Mouse (Mus musculus) cerebellum, adult 9-11 months (tissue): Measurements from ENCODE around the gene Gm5767.
A peak's percentile ranks its signal among the peaks of the same experiment; 100 is the strongest.

ENCODE experiments used
- DNase-seq: peaks from one replicate; pipeline ENCODE4 v3.0.0; 2022

Gm5767 gene

DNA sequence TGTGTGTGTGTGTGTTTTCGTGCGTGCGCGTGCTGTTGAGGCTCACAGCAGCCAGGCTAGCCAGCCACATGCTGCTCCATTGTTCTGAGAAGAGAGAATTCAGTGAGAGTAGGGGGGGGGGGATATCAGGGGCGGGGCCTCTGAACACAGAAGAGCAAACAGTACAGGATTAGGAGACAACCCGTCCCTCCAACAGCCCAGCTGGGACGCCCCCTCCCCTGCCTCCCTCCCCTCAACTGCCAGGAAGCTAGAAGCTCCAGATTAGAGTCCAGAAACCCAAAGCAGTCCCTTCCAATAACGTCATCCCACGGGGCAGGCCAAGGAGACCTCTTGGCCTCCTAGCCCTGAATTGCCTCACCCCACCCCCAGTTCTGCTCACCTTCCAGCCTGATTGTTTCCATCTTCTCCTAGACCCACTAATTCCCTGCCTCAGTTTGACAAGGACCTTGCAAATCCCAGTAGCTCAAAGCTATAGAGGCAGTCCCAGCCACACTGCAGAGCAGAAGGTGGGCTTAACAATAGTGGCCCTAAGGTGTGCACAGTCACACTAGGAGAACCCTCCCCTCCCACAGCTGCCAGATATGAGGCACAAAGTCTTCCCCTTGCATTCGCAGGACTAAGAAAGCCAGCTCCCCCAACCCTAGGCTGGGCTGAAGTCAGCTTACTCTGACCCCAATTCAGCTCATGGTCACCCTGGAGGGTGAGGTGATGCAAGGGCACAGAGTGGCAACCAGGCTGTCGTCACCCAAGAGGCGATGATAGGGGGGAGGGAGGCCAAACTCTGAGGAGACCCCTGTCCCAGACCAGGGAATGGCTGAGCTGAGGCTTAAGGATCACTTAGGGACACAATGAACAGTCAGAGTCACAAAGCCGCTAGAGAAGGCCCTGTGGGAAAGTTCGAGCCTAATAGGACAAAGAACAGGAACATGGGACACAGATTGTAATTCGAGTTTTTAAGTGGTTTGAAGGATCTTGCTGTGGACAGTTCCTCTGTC is 10.2 kb upstream of the Gm5767 start:
- no peak for DNase-seq

DNA sequence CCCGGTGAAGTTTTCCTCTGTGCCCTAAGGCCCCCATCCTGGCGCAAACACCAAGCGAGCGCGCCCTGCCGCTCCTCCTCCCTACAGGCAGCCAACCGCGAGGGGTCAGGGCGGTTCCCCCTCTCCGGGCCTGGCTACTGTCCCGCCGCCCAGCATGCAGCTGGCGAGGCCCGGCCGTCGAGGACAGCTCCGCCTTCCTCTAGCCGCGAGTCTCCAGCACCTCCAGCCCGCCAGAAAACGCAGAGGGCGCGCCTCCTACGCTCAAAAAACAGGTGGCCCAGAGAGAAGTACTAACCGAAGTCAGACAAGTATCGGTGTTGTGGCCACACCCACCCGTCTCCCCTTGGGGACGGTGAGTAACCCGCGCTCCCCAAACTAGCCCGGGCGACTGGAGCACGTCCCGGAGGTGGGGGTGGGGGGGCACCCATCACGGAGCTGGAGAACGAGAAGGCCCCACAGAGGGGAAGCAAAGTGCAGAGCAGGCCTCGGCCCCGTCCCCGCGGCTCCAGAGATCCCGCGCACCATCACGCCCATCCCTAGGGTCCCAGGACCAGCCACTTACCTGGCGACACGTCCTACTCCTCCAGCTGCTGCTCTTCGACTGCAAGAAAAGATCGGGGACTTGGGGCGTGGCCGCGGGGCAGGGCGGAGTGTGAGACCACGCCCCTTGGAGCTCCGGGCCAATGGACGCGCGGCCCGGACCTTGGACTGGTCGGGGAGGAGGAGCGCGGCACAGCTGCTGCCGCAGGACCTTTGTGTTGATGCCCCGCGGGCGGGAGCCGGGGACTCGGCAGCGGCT is 8.8 kb upstream of the Gm5767 start, which contains the start of gene Carhsp1:
Carhsp1 (minus strand) TSS at position 605 of the 799 bp plus-strand sequence.
- DNase-seq, result peak; percentile 70

DNA sequence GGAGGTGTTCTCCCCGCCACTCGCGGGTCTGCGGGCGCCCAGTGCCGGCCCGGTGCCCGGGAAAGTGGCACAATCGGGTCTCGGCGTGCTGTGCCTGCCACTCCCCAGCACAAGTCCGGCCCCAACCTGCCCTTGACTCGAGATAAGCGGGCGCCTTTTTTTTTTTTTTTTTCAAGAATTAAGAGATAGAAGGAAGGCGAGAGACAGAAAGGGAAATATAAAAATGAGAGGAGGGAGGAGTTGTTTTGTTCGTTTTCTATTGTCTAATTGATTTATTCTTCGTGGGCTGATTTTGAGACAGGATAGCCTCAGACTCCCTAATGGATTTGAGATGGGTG is 8.3 kb upstream of the Gm5767 start:
- no peak for DNase-seq

DNA sequence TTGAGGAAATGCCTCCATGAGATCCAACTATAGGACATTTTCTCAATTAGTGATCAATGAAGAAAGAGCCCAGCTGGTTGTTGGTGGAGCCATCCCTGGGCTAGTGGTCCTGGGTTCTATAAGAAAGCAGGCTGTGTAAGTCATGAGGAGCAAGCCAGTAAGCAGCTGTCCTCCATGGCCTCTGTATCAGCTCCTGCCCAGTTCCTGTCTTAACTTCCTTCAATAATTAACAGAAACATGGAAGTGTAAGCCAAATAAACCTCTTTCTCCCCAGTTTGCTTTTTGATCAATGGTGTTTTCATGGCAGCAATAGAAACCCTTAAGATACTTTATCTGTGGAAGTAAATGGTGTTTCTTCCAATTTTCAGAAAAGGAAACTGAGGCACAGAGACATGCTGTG is 7.8 kb upstream of the Gm5767 start:
- DNase-seq, result no peak

DNA sequence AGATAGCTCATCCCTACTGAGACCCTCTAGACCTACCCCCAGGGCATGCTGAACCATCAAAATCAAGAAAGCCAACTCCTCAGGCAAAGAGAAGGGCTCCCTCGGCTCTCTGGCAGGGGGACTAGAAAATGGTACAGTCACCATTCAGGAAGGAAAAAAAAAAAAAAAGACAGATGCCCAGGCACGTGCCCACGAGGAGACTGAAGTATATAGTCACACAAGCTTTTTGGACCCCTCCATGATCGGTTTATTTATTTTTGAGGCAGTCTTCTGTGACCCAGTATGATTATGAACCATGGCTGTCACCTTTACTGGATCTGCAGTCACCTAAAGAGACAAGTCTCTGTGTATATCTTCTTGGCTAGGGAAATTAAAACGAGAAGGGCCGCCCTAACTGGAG is 7.2 kb upstream of the Gm5767 start:
- DNase-seq, result no peak

DNA sequence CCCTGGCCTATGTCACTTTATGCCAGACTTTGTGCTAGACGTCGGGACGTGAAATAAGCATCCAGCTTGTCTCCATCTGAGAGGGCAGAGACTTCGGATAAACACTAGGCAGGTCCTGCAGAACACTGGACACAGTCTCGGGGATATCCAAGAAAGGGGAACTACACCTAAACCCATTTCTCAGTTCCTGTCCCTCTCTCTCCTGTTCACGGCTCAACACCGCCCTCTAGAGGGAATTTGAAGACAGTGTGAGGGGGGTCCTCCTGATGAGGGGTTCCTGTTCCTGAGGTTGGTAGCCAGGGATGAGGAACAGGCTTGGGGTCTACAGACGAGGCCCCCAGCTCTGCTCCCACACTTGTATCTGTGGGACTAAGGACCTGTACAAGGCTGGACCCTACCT is 6.4 kb upstream of the Gm5767 start:
- no peak for DNase-seq

DNA sequence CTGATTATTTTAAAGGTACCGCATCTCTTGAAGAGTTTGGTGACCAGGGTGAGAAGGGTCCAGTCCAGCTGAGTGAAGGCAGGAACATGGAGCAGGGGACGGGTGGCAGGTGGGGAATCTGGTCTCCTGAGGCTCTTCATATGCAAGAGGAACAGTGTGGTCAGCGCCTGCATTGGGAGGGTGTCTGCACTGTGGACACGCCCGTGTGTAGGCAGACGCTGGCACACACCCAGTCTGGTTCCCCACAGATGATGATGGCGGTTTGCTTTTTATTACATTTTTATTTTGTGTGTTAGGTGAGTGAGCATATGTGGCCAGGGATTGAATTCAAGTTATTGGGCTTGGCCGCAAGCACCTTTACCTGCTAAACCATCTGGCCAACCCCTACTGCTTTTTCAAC is 5.0 kb upstream of the Gm5767 start:
- DNase-seq, result no peak

DNA sequence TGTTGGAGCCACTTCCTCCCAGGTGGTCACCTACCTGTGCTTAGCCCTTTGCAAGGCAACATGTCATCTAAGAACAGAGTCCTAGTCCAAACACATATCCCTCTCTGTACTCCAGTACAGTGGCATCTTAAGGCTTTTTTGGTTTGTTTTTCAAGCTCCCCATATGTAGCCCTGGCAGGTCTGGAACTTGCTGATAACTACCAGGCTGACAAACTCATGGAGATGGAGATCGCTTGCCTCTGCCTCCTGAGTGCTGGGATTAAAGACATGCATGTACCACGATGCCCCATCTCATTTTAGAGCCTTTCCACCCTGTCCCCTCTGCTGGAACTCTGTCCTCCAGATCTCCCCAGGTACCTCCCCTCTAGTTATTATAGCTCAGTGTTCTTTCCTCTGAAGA is 4.3 kb upstream of the Gm5767 start:
- DNase-seq, result no peak

DNA sequence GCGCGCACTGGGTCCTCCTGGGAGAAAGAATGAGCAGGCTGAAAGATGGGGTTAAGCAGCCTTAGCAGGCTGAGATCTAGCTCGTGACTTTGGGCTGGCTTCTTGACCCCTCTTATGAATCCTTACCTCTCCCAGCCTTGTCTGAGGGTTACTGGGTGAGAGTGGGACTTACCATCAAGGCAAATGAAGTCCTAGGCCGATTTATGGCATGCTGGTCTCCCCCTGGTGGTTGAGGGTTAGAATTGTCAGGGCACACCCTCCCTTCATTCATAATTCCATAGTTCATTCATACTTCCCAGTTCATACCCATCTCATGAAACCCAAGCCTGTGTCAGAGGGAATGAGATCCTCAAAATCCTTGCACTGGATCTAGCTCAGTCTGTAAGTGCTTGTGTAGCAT is 3.8 kb upstream of the Gm5767 start:
- peak; percentile 29 for DNase-seq

DNA sequence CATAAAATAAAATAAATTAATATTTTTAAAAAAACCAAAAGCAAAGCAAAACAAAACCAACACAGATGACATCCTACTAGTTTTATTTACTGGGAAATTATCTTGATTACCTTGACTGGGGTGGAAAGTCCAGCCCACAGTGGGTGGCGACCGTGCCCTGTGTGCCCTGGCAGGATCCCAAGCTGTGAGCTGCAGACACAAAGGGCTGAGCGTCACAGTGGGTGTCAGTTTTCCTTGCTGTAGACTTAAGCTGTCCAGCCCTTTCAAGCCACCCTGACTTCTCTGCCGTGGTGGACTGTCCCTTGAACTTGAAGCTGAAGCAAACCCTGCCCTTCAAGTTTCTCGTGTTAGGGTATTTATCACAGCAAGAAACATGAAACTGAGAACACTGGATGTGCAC is 2.5 kb upstream of the Gm5767 start:
- no peak for DNase-seq

DNA sequence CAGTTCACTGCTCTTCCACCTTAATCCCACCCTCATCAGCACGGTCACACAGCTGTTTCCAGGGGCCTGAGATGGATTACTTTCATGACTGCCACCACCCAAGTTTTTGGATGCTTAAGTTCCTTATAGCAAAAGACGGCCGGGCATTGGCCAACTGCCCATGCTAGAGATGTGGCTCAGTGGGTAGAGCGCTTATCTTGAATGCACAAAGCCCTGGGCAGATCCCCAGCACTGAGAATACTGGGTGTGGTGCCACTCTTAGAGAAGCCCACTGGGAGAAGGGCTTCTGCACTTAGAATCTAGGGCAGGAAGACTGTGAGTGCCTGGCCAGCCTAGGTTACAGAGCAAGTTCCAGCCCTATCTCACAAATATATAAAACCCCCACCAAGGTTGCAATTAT is 1.9 kb upstream of the Gm5767 start:
- DNase-seq, result no peak

DNA sequence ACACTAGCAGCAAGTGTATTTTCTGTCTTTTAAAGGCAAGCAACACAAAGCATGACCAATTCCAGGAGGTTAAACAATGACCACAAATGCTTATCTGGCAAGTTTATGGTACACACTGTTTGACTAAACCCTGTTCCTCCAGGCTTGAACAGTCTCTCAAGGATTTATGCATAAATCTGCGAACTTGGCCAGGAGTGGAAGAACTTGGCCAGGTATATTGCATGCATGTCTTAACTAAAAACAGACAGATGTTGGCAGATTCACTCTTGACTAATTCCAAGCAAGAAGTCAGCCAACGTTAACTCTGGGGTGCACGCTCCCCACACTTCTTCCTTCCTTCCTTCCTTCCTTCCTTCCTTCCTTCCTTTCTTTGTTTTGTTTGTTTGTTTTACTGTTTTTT is 790 bp upstream of the Gm5767 start:
- DNase-seq, result no peak

DNA sequence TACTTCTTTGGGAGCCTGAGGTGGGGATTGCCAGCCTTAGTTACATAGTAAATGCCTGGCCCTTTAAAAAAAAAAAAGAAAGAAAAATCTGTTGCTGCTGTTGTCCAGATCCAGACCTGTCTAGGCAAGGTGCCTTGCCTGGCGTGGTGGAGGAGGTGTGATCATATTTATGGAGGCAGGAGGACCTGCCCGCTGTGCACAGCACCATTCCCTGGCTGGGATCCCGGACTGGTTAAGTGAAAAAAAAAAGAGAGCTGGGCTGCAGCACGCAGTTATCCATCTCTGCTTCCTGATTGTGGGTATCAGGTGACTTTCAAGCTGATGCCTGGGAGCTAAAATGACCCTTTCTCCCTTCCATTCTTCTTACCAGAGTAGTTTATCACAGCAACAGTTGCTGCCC is 4.5 kb downstream of the Gm5767 start:
- peak; percentile 83 for DNase-seq

DNA sequence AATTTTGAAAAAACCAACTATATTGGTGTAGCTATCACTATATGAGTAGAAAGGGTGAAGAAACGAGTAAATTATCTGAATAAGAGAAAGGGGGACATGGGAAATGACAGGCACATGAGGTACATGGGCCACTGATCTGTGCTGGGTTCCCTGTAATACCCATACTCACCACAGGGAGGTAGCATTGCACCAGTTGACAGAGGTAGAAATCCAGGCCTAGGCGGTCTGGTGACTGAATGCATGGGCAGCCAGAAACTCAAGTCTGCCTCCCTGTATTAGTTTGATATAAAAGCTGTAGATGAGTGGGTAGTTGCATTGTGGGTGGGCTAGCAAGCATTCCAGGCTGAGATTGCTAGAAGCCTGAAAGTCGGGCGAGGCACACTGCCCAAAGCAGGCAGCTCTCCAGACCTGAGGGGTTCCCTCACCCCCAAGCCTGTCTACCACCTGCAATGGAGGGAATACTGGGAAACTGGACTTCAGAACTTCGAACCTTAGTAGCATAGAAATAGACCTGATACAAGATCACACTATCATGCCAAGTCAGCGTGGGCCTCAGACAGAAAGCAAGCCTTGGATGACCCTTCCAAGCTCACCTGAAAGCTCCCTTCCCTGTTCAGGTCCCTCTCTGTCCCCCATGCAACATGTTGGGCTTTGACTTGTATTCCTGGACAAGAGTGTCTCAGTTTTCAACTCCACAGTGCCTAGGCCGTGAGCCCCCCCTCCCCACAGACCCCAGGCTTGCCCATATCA is 5.7 kb downstream of the Gm5767 start:
- peak; percentile 77 for DNase-seq

DNA sequence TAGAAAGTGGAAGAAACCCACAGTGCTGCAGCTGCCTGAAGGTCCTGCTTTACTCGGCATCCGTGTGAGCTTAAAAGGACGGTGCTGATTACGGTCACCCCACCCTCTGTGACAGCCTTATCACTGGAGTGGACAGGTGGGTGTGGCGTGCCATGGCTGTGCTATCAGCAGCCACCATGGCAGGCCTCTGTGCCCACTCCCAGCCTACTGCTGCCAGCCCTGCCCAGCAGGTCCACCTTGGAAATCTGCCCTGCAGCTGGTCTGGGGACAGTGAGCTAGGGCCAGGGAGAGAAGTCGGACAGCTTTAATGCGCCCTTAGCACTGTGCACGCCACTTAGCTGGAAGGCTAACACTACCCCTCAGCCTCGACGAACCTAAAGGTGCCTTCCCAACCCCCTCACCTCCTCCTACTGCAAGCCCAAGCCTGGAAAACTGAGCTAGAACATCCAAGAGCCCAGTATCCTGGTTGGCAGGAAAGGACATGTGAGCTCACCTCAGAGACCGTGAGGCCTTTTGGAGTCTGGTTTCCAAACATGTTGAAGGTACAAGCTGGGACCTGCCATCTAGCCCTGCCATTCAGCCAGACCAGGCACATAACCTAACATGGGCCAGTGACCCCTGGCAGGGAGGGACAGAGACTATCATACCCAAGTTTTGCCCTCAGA is 6.4 kb downstream of the Gm5767 start:
- DNase-seq, result peak; percentile 42

DNA sequence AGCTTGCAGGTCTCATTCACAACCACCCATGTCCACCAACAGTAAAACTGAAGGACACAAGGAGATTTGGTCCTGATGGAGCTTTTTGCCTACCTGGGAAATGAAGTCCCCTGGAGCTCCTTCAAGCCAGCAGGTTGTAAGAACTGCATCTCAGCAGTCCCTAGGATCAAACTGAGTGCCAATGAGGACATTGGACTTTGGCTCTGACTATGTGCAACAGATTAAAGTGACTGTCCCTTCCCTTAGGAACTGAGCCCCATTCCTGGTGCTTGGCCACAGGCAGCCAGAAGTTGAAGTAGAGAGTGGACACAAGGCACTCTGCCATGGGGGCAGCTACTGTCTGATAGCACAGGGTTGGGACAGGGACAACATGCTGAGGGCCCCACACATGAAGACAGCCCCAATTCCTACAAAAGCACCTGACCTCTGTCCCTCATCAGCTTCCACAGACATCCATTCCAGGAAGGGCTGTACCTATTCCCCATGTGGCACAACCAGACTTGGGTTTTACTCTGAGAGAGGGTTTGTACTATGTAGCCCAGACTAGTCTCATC is 7.1 kb downstream of the Gm5767 start:
- no peak for DNase-seq

DNA sequence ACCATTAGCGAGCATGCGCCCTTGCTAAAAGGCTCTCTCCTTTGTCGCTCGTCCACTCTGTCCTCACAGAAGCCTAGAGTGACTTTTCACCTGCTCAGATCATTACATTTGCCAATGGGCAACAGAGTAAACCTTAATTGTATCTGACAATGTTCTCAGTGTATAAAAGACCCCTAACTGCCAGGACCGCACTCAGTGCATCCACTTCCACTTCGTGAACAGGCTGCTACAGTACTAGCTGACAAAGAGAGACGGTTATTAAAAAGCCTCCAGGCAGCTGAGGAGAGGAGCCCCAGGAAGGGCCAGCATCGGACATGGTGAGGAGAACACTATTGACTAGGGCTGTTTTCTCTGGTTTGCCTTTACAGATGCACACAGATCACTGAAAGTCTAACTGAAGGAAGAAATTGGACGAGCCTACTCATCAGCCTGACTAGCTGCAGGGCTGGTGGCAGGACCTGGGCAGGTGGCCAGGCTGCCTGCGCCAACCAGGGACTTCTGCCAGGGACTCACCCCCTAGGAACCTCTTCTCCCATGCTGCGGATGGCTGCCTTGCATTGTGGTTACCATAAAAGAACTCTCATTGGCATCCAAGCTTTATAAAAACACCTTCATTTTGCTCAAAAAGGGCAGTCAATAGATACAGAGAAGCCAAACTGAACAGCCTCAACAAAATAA is 9.5 kb downstream of the Gm5767 start:
- peak; percentile 93 for DNase-seq

DNA sequence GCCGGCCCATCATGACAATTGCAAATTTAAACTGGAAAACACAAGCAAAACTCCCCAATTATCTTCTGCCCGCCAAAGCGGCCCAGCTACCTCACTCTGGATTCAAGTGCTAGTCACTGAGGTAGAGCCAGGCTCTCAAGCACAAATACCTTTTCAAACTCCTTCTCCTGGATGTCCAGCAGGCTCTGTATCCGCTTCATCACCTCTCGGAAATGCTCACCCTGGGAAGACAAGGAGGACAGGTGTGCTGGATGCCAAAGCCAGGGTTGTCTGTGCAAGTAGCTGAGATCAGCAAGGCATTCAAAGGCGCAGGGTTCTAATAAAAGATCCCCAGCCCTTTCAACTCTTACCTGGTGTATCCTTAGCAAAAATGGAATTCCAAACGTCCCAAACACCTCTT is 10.6 kb downstream of the Gm5767 start:
- DNase-seq, result peak; percentile 70

DNA sequence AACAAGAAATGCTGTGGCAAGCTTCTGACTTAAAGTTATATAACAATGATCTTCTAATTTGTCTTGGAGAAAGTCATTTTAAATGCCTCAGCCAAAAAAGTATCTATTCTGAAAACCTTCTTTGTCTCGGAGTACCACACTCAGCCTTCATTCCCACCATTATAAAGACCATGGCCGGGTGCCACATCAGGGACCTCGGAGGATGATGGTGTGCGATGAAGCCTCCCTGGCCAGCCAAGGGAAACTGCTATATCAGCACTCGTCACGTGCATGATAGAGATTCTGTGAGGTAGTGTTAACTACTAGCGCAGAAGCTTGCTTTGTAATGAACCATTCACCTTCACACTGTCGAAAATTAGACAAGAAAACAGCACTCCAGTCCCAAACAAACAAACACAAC is 19.0 kb downstream of the Gm5767 start:
- DNase-seq, result no peak

DNA sequence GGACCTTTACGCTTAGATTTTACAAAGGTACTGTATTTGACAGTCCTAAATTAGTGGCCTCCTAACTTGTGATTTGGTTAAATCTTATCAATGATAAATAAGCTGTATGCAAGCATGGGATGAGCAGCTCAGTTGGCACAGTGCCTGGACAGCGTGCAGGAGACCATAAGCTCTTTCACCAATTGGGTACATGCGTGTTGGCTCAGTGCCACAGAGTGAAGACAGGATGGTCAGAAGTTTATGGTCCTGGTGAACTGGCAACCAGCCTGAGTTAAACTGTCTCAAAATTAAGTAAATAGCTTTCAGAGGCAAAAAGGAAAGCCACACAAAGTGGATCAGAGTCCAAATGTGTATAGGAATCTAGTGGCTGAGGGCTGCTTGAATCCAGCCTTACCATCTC is 20.0 kb downstream of the Gm5767 start:
- no peak for DNase-seq

DNA sequence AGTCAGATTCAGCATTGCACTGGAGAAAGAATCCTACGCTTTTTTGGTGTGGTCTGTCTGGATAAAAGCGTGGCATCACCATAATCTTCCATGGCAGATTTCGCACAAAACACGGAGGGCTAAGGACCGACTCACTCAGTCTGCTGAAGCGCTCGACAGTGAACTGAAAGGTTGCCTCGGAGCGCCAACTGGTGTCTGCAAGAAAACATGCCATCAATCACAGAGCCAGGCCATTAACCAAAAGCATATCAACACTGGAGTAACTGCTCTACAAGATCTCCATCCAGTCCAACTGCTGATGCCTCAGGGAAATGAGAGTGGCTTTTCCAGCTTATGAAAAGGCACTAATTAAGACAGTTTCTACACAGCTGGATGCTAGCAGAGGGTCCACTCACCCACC is 31.4 kb downstream of the Gm5767 start:
- DNase-seq, result no peak

DNA sequence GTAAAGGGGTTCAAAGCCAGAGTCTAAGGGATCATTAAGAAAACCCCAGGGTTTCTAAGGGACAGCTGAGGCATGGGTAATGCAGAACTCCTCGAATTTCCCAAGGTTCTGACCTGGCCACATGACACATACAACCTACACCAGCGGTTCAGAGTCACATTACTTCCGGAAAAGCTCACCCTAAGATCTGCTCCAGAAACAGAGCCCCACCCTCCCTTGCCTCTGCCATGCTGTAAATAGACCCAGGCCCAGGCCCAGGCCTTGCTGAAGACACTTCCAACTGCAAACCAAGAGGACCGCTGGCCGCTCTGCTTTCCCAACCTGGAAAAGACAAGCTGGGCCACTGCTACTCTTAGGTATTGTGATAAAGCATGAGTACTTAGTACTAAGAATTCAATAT is 34.3 kb downstream of the Gm5767 start:
- no peak for DNase-seq
